Mouse (Mus musculus): ENCODE measurements around the gene Zswim3.

DNA sequence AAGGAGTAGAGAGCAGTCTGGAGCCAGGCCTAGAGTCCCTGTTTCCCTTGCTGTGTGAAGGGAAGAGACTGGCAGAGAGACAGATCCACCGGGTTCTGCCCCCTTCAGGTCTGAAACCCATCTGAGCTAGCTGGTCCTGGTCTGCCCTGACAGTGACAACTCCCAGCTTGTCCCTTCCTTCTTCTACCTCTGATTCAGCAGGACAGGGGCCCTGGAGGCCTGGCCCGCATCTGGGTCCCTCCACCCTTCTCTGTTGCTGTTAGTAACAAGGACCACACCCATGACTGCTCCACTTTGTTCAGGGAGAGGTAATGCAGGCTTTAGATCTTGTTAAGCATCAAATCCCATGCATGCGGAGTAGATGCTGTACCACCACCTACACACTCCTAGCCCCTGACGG is 16.5 kb upstream of the Zswim3 start:
- TF ChIP-seq POLR2A (IDR thresholded peaks at IDR 0.05; ENCODE audit: extremely low read depth, insufficient read depth, low read length), result no peak
- no peak for TF ChIP-seq CTCF (IDR thresholded peaks at IDR 0.05; ENCODE audit: extremely low read depth, insufficient read depth, low read length)

All from cortical plate, adult 2 months (tissue).